Mouse (Mus musculus): Measurements from ENCODE around the gene Mpzl3. TPM values are rescaled to one million over a fixed set of nuclear protein-coding genes. Genes with fewer than 3 reads are reported as not detected.

Mpzl3 gene
- 0.75 and 1.2 TPM in 2 replicates for polyA plus RNA-seq (2015; fragmentation: Nextera tagmentation; extraction: Ambion mirVana)

DNA sequence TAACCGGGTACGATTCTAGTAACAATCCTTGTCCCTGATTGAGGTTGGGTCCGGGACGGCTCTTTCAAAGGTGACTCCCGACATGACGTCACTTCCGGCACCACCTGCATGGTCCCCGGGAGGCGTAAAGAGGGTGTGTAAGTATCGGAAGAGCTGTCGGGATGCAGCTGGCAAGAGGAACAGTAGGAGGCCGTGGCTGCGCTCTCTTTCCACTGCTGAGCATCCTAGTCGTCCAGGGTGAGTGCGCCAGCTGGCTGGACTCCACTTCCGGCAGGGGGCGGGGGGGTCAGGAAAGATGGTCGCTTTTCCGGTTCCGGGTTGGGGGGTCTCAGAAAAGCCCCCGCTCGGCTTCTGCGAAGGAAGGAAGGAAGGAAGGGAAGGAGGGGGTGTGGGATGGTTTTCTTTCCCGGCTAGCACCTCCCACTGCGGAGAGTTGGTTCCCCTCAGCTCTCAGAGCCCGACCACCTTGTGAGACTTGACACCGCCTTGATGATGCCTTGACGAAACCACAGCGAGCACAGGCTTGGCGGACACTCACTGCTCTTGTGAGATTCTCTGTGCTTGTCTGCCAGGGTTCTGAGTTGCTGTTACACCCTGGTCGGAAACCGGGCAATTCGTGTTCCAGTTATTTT lies at the start of gene Mpzl3:
Gene Mpzl3 (plus strand): TSS at position 105 of the 632 bp plus-strand sequence.
- peaks cover 6% of the 10 kb centered on the region; the same call in 1 of the 2 replicates for H3K4me1 ChIP-seq (ENCODE audit: control insufficient read depth, insufficient read depth, low read length)
- ATAC-seq, result peak; percentile 98
- peak within 1 kb of the TSS; percentile 75 for H3K9ac ChIP-seq (ENCODE audit: low read depth, low read length)
- H3K27ac ChIP-seq (ENCODE audit: low read length), result peak within 1 kb of the TSS; percentile 100
- no peaks in the 10 kb centered on the region for H3K36me3 ChIP-seq (ENCODE audit: control insufficient read depth, insufficient read depth, low read length)
- 1% methylated on average over 33 of the region's 33 CpGs for WGBS
- peak within 1 kb of the TSS; percentile 72 for H3K4me3 ChIP-seq (ENCODE audit: low read depth, low read length)
- H3K9me3 ChIP-seq (replicated peaks; ENCODE audit: control insufficient read depth, low read length, poor library complexity, severe bottlenecking), result no peaks in the 10 kb centered on the region
- H3K27me3 ChIP-seq (ENCODE audit: control insufficient read depth, insufficient read depth, low read depth, low read length), result peaks cover 23% of the 10 kb centered on the region
- peak within 1 kb of the TSS; percentile 76 for H3K4me2 ChIP-seq (ENCODE audit: low read length)

DNA sequence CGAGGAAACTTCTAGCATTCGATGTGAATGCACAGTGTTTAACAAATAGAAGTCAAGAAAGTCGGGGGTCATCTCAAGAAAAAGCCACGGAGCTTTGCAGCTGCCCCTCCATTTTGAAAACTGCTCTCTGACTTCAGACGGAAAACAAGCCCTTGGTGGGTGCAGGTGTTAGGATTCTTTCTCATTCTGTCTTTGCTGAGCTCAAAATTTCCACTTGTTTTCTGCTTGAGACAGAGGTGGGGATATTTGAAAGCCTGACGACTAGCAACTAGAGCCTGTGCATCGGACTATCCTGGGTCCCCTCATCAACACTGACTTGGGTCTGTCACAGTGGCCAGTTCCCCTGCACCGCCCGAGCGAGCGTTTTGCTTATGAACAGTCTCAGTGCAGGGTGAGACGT lies 47.6 kb upstream of the Mpzl3 start:
- no peak for ATAC-seq
- no peak overlapping the region for H3K27ac ChIP-seq (ENCODE audit: low read length)
- H3K4me1 ChIP-seq (ENCODE audit: control insufficient read depth, insufficient read depth, low read length), result no peaks in the 10 kb centered on the region
- no peak overlapping the region for H3K4me3 ChIP-seq (ENCODE audit: low read depth, low read length)
- no peaks in the 10 kb centered on the region for H3K27me3 ChIP-seq (ENCODE audit: control insufficient read depth, insufficient read depth, low read depth, low read length)
- no peak overlapping the region for H3K9ac ChIP-seq (ENCODE audit: low read depth, low read length)
- H3K36me3 ChIP-seq (ENCODE audit: control insufficient read depth, insufficient read depth, low read length), result no peaks in the 10 kb centered on the region
- 78% methylated on average over 12 of the region's 12 CpGs for WGBS
- H3K9me3 ChIP-seq (replicated peaks; ENCODE audit: control insufficient read depth, low read length, poor library complexity, severe bottlenecking), result no peaks in the 10 kb centered on the region
- no peak overlapping the region for H3K4me2 ChIP-seq (ENCODE audit: low read length)

DNA sequence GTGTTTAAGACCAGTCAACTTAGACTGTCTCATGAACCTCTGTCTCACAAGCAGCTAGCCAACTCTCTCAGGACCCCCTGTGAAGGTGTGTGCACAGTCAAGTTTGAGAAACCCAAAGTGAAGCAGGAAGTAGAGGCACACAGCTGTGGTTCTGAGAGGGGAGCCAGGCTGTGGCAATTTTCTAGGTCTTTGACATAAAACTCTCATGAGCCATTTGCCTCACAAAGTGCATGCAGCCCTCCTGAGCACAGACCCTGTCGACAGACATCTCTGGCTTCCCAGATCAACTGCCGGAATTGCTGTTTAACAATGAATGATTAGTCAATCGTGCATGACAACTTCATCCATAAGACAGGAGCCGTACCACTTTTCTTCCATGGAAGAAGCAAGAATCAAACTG lies 46.6 kb upstream of the Mpzl3 start:
- no peaks in the 10 kb centered on the region for H3K9me3 ChIP-seq (replicated peaks; ENCODE audit: control insufficient read depth, low read length, poor library complexity, severe bottlenecking)
- WGBS, result 57% methylated on average over 4 of the region's 4 CpGs
- H3K27me3 ChIP-seq (ENCODE audit: control insufficient read depth, insufficient read depth, low read depth, low read length), result no peaks in the 10 kb centered on the region
- ATAC-seq, result no peak
- no peaks in the 10 kb centered on the region for H3K36me3 ChIP-seq (ENCODE audit: control insufficient read depth, insufficient read depth, low read length)
- no peak overlapping the region for H3K4me2 ChIP-seq (ENCODE audit: low read length)
- no peak overlapping the region for H3K27ac ChIP-seq (ENCODE audit: low read length)
- H3K4me3 ChIP-seq (ENCODE audit: low read depth, low read length), result no peak overlapping the region
- no peaks in the 10 kb centered on the region for H3K4me1 ChIP-seq (ENCODE audit: control insufficient read depth, insufficient read depth, low read length)
- H3K9ac ChIP-seq (ENCODE audit: low read depth, low read length), result no peak overlapping the region

DNA sequence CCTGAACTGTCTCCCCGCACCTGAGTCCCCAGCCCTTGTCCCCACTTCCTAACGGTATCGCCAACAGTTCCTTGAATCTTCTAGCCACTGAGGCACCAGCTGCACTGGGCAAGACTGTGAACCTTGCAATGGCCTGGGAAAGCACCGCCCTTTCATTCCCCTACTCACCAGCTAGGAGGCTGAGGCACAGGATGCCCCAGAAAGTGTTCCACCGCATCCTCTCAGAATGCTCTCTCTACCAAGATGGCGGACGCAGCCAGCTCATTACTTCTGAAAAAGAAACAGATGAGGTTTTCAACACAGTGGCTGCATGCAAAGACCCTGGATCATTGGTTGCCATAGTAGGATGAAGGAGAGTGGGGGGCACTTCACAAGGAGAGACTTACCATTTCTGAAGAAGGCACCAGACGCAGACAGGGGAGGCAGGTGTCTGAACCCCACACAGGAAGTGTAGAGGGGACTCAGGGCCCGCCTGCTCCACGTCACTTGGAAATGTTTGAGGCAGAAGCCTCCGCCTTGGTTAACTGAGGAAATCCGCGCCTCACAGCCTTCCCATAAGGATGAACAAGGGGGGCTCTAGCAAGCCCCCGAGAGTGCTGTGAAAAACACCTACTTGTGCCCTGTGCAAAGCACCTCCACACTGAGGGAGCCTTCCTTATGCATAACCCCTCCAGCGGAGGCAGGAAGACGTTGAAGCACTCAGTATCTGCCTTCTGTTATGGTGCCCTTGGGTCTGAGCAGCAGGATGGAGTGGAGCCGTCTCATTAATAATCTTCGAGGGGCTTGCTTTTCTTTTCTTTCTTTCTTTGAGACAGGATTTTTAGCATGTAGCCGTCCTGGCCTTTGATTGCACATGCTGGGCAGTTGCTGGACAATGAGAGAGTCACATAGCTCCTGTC lies 45.6 kb upstream of the Mpzl3 start, which contains the start of gene Cd3e:
Gene Cd3e (minus strand): TSS at position 448 of the 899 bp plus-strand sequence.
- H3K27me3 ChIP-seq (ENCODE audit: control insufficient read depth, insufficient read depth, low read depth, low read length), result no peaks in the 10 kb centered on the region
- no peak within 1 kb of the TSS for H3K9ac ChIP-seq (ENCODE audit: low read depth, low read length)
- ATAC-seq, result no peak
- H3K9me3 ChIP-seq (replicated peaks; ENCODE audit: control insufficient read depth, low read length, poor library complexity, severe bottlenecking), result no peaks in the 10 kb centered on the region
- no peak within 1 kb of the TSS for H3K4me3 ChIP-seq (ENCODE audit: low read depth, low read length)
- H3K27ac ChIP-seq (ENCODE audit: low read length), result no peak within 1 kb of the TSS
- H3K4me2 ChIP-seq (ENCODE audit: low read length), result no peak within 1 kb of the TSS
- no peaks in the 10 kb centered on the region for H3K4me1 ChIP-seq (ENCODE audit: control insufficient read depth, insufficient read depth, low read length)
- 84% methylated on average over 19 of the region's 19 CpGs for WGBS
- H3K36me3 ChIP-seq (ENCODE audit: control insufficient read depth, insufficient read depth, low read length), result no peaks in the 10 kb centered on the region

DNA sequence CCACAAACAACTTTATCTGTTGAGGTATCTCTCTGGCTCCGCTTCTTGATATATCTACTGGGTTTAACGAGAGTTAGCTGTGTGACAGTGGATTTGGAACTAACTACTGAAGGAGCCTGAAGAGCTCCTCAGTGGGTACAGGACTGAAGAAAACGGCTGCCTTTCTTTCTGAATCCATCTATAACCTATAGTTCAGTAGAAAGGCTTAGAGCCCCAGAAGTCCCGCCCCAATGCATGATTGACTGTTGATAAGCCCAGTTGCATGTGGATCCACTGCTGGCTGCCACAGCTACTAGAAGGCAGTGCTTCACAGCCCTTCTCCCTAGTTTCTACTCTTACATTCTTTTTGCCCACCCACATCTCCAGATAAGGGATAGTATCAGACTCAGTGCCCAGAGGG lies 44.5 kb upstream of the Mpzl3 start:
- WGBS, result 78% methylated on average over 4 of the region's 4 CpGs
- no peak for ATAC-seq
- H3K4me3 ChIP-seq (ENCODE audit: low read depth, low read length), result no peak overlapping the region

DNA sequence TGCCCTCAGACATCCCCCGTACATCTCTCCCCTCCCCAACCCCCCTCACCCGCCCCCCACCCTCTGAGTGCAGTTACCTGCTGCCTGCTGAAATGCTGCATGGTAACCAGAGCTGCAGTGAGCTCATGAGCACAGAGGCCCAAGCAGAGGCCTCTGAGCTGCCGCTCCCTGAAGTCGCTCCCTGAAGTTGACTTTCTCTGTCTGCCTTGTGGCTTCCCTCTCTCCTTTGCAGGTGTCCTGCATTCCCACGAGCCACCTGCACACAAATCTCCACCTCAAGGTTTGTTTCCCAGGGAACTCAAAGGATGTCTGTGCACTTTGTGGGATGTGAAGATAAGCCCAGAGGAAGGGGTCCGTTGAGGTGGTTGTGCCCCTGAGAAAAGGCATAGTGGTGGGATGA lies 43.7 kb upstream of the Mpzl3 start:
- no peak overlapping the region for H3K4me2 ChIP-seq (ENCODE audit: low read length)
- H3K27ac ChIP-seq (ENCODE audit: low read length), result no peak overlapping the region
- no peaks in the 10 kb centered on the region for H3K9me3 ChIP-seq (replicated peaks; ENCODE audit: control insufficient read depth, low read length, poor library complexity, severe bottlenecking)
- no peak for ATAC-seq
- WGBS, result 52% methylated on average over 6 of the region's 6 CpGs
- H3K4me1 ChIP-seq (ENCODE audit: control insufficient read depth, insufficient read depth, low read length), result no peaks in the 10 kb centered on the region
- no peaks in the 10 kb centered on the region for H3K36me3 ChIP-seq (ENCODE audit: control insufficient read depth, insufficient read depth, low read length)
- no peaks in the 10 kb centered on the region for H3K27me3 ChIP-seq (ENCODE audit: control insufficient read depth, insufficient read depth, low read depth, low read length)
- no peak overlapping the region for H3K9ac ChIP-seq (ENCODE audit: low read depth, low read length)
- no peak overlapping the region for H3K4me3 ChIP-seq (ENCODE audit: low read depth, low read length)

More for the DNA sequence above, 44.5 kb upstream of the Mpzl3 start:
- Histone ChIP-seq H3K4me1 (ENCODE audit: control insufficient read depth, insufficient read depth, low read length) (no peaks in the 10 kb centered on the region), H3K27me3 (ENCODE audit: control insufficient read depth, insufficient read depth, low read depth, low read length) (no peaks in the 10 kb centered on the region), H3K27ac (ENCODE audit: low read length) (no peak overlapping the region), H3K9ac (ENCODE audit: low read depth, low read length) (no peak overlapping the region), H3K36me3 (ENCODE audit: control insufficient read depth, insufficient read depth, low read length) (no peaks in the 10 kb centered on the region), H3K4me2 (ENCODE audit: low read length) (no peak overlapping the region), H3K9me3 (replicated peaks; ENCODE audit: control insufficient read depth, low read length, poor library complexity, severe bottlenecking) (no peaks in the 10 kb centered on the region)

DNA sequence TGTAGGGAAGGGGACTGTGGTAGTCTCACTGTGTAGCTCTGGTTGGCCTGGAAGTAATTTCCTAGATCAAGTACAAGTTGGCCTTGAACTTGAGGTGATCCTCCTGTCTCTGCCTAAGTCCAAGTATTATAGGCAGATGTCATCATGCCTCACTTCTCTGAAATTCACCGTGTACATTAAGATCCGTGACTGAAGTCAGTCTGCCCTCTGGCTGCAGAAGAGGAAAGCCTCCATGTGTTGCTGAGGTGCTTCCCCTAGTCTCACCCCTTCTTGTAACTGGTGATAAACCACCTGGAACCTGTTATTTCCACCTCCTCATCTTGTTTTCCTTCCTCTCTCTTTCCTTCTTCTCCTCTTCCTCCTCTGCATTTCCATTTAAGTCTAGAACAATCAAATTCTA lies 40.1 kb upstream of the Mpzl3 start:
- Histone ChIP-seq H3K27ac (ENCODE audit: low read length) (no peak overlapping the region), H3K36me3 (ENCODE audit: control insufficient read depth, insufficient read depth, low read length) (no peaks in the 10 kb centered on the region), H3K4me2 (ENCODE audit: low read length) (no peak overlapping the region), H3K9me3 (replicated peaks; ENCODE audit: control insufficient read depth, low read length, poor library complexity, severe bottlenecking) (no peaks in the 10 kb centered on the region), H3K27me3 (ENCODE audit: control insufficient read depth, insufficient read depth, low read depth, low read length) (no peaks in the 10 kb centered on the region), H3K9ac (ENCODE audit: low read depth, low read length) (no peak overlapping the region), H3K4me1 (ENCODE audit: control insufficient read depth, insufficient read depth, low read length) (no peaks in the 10 kb centered on the region), H3K4me3 (ENCODE audit: low read depth, low read length) (no peak overlapping the region)
- WGBS, result 33% methylated on average over 2 of the region's 2 CpGs
- ATAC-seq, result no peak

DNA sequence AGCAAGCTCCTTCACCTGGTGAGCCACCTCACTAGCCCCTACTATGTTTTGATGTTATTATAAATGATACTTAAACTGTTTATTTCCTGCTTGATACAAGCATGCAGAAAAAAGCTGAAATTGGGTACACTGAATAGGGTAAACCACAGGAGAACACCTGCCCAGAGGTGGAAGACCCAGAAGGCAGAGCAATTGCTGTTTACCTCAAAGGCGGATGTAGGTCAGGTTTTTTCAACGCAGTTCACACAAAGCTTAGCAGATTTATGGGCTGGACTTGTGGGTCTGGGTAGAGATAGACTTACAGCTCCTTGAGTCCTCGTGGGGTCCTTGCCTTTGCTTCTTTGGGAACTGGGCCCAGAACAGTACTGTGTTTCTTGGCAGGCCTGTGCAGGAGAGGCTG lies 39.1 kb upstream of the Mpzl3 start:
- Histone ChIP-seq H3K27me3 (ENCODE audit: control insufficient read depth, insufficient read depth, low read depth, low read length) (no peaks in the 10 kb centered on the region), H3K9me3 (replicated peaks; ENCODE audit: control insufficient read depth, low read length, poor library complexity, severe bottlenecking) (no peaks in the 10 kb centered on the region), H3K9ac (ENCODE audit: low read depth, low read length) (no peak overlapping the region), H3K4me2 (ENCODE audit: low read length) (no peak overlapping the region), H3K4me1 (ENCODE audit: control insufficient read depth, insufficient read depth, low read length) (no peaks in the 10 kb centered on the region), H3K36me3 (ENCODE audit: control insufficient read depth, insufficient read depth, low read length) (no peaks in the 10 kb centered on the region), H3K4me3 (ENCODE audit: low read depth, low read length) (no peak overlapping the region), H3K27ac (ENCODE audit: low read length) (no peak overlapping the region)
- 61% methylated on average over 3 of the region's 3 CpGs for WGBS
- no peak for ATAC-seq

DNA sequence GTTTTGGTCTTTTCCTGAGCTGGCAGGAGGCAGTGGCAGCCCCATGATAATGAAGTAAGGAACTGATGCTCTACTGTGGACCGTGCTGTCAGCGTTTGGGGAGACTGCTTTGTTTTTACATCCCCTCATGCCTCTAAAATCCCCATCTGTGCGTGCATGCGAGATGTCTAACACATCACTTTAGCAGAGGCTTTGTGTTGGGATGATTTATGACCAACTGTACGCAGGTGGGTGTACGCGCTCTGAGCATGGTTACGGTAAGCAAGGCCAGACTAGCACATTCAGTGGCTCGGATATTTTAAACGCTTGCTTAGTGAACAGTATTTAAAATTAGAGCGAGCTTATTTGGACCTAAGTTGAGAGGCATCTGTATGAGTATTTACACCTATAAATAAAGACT lies 37.0 kb upstream of the Mpzl3 start:
- Histone ChIP-seq H3K27ac (ENCODE audit: low read length) (no peak overlapping the region), H3K9me3 (replicated peaks; ENCODE audit: control insufficient read depth, low read length, poor library complexity, severe bottlenecking) (no peaks in the 10 kb centered on the region), H3K4me2 (ENCODE audit: low read length) (no peak overlapping the region), H3K4me3 (ENCODE audit: low read depth, low read length) (no peak overlapping the region), H3K27me3 (ENCODE audit: control insufficient read depth, insufficient read depth, low read depth, low read length) (no peaks in the 10 kb centered on the region), H3K36me3 (ENCODE audit: control insufficient read depth, insufficient read depth, low read length) (no peaks in the 10 kb centered on the region), H3K9ac (ENCODE audit: low read depth, low read length) (no peak overlapping the region), H3K4me1 (ENCODE audit: control insufficient read depth, insufficient read depth, low read length) (no peaks in the 10 kb centered on the region)
- ATAC-seq, result no peak
- 91% methylated on average over 11 of the region's 11 CpGs for WGBS

Measured in midbrain, embryonic 16.5 days (tissue).